Mouse (Mus musculus) MEL (cell line): ENCODE data around the gene Zbtb8os.

Source experiments
- CHD2 ChIP-seq: IDR thresholded peaks from 2 replicates; pipeline ENCODE4 v1.6.1; 2011; ENCODE audit warnings: low read length, improper control_type of control experiment
- CTCF ChIP-seq, 3 experiments: IDR thresholded peaks in 2 of 3; conservative IDR thresholded peaks in 1 of 3; 2 replicates each; pipeline ENCODE4 v1.5.1; 2011 to 2012; ENCODE audit warnings: low read length in 3 of 3, low read depth in 2 of 3, mild to moderate bottlenecking in 2 of 3, improper control_type of control experiment in 1 of 3, inconsistent platforms in 1 of 3, mixed read lengths in 1 of 3, moderate library complexity in 1 of 3; ENCODE audit not compliant: control insufficient read depth in 1 of 3, insufficient read depth in 1 of 3, poor library complexity in 1 of 3, severe bottlenecking in 1 of 3
- E2F4 ChIP-seq: IDR thresholded peaks from 2 replicates; pipeline ENCODE4 v1.6.1; 2011; ENCODE audit warnings: low read depth, low read length, improper control_type of control experiment, borderline replicate concordance
- ELF1 ChIP-seq: IDR thresholded peaks from 2 replicates; pipeline ENCODE4 v1.6.1; 2014; ENCODE audit warnings: low read depth, mild to moderate bottlenecking, inconsistent platforms, low read length, improper control_type of control experiment, moderate library complexity
- EP300 ChIP-seq, 2 experiments: IDR thresholded peaks; 2 replicates each; pipeline ENCODE4 v1.6.1; 2011; ENCODE audit warnings: improper control_type of control experiment in 2 of 2, low read length in 2 of 2, low read depth in 1 of 2, mild to moderate bottlenecking in 1 of 2
- HCFC1 ChIP-seq: IDR thresholded peaks from 2 replicates; pipeline ENCODE4 v1.6.1; 2012; ENCODE audit warnings: low read depth, mild to moderate bottlenecking, inconsistent platforms, low read length, improper control_type of control experiment, moderate library complexity
- MEF2A ChIP-seq: IDR thresholded peaks from 2 replicates; pipeline ENCODE4 v1.6.1; 2014; ENCODE audit warnings: low read depth, mild to moderate bottlenecking, inconsistent platforms, low read length, improper control_type of control experiment; ENCODE audit not compliant: poor library complexity, insufficient replicate concordance, severe bottlenecking; ENCODE audit errors: extremely low read depth
- MYC ChIP-seq: IDR thresholded peaks from 2 replicates; pipeline ENCODE4 v1.6.1; 2011; ENCODE audit warnings: low read depth, mild to moderate bottlenecking, low read length, improper control_type of control experiment, moderate library complexity
- POLR2A ChIP-seq, 2 experiments: IDR thresholded peaks; 2 replicates each; pipeline ENCODE4 v1.6.1; 2011 to 2012; ENCODE audit warnings: low read length in 2 of 2, mild to moderate bottlenecking in 2 of 2, control low read depth in 1 of 2, improper control_type of control experiment in 1 of 2, low read depth in 1 of 2, moderate library complexity in 1 of 2; ENCODE audit not compliant: control insufficient read depth in 1 of 2, insufficient read depth in 1 of 2, poor library complexity in 1 of 2
- SMC3 ChIP-seq: IDR thresholded peaks from 2 replicates; pipeline ENCODE4 v1.6.1; 2011; ENCODE audit warnings: low read depth, low read length, improper control_type of control experiment
- ZC3H11A ChIP-seq: IDR thresholded peaks from 2 replicates; pipeline ENCODE4 v1.6.1; 2012; ENCODE audit warnings: low read depth, mild to moderate bottlenecking, inconsistent platforms, low read length, improper control_type of control experiment

DNA sequence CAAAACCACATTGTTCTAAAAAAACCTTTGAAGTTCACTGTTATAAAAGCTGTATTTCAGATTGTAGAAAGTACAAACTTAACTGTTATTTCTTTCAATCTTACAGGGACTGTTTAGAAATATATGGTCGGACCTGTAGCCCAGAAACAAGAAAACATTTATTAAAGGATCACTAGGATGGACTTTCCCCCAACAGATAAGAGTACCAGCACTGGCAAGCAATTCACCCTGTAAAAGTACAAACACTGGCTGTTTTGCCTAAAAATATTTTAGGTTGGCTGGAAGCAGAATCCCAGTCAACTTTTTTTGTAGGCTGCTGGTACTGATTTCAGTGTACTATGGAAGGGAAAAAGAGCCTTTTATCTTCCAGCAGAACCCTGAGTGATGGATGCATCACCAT is 27.6 kb upstream of the Zbtb8os start:
- TF ChIP-seq SMC3 (no peak), MYC (no peak), EP300 (IDR thresholded peaks at IDR 0.05; ENCODE audit: low read depth in 1 of 2, low read length in 2 of 2) (no peak), CTCF (IDR thresholded peaks at IDR 0.05 in 2 of 3, conservative IDR thresholded peaks at IDR 0.05 in 1 of 3; ENCODE audit: control insufficient read depth in 1 of 3, insufficient read depth in 1 of 3, low read depth in 2 of 3, low read length in 3 of 3, poor library complexity in 1 of 3, severe bottlenecking in 1 of 3) (no peak), ZC3H11A (no peak), CHD2 (no peak), POLR2A (IDR thresholded peaks at IDR 0.05; ENCODE audit: control insufficient read depth in 1 of 2, insufficient read depth in 1 of 2, low read depth in 1 of 2, low read length in 2 of 2, poor library complexity in 1 of 2) (no peak), ELF1 (no peak), E2F4 (no peak), HCFC1 (no peak), MEF2A (no peak)
